Mouse (Mus musculus) layer of hippocampus, adult 9-10 months (tissue): Measurements from ENCODE around the gene Stard3.

ENCODE experiments used
- DNase-seq: peaks from one replicate; pipeline ENCODE4 v3.0.0; 2022; ENCODE audit warnings: low spot score

The Stard3 gene

DNA sequence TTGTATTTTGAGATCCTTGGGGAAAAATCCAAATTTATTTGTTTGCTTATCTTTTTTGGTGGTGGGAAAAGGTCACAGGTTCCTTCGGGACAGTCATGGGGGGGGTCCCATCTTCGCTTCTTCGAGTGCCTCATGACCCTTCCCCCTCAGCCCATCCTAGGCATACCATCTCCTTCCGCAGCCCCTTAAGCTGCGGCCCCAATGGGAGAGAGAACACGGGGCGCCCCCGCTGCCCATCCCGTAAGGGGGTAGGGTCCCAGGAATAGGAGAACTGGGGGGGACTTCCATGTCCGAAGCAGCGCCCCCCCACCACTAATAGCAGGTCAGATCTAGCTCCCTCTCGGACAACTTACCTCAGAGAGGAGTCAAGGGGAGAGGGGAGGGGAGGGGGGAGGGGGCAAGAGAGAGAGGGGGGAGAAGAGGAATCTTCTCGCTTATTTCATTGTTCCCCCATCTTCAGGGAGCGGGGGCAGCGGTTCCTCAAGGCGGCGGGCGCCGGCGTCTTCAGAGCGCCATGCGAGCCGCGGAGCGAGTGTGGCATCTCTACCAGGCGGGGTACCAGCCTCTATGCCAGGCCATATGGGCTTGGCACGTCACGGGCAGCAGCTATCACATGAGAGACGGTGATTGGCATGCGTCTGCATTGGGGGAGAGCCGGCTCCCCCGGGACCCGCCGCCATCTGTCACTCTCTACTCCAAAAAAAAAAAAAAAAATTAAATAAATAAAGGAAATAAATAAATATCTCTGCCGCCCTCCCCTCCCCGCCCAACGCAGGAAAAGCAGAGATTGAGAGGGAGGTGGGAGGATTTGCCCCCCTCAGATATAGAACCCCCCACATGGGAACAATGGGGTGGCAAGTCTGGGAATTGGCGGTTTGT is 28.8 kb upstream of the Stard3 start, which contains the start of gene Neurod2:
Gene Neurod2 (minus strand): TSS at position 568 of the 879 bp plus-strand sequence.
- DNase-seq = no peak

DNA sequence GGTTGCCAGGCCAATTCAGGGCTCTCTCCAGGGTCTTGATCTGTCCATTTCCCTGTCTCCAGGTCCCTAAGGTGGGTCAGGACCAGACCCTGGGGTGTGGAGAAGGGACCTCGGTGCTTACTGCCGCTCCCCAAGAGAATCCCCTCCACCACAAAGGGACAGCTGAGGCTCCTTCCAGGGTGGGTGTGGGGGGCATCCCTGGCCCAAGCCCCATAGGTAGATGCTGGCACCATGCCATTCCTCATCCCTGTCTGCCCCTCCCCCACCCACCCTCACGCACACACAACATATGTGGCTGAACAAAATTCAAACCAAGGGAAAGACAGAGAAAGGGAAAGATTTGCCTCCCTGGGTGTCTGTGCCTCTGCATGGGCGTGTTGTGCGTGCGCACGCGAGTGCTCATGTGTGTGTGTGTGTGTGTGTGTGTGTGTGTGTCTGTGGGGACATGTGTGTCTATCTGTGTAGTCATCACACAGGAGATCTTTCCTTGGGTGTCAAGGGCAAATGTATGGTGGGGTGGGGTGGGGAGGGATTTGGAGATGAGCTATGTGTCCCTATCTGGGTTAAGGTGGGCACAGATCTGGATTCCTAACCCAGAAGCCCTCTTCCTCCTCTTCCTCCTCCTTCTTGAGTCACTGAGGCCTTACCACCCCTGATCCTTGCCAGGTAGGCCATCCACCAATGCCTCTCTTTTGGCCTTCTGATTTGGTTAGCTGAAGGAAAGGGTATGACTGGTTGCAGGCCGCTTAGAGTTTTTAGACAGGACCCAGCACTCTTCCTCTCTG is 28.0 kb upstream of the Stard3 start:
- DNase-seq = no peak

DNA sequence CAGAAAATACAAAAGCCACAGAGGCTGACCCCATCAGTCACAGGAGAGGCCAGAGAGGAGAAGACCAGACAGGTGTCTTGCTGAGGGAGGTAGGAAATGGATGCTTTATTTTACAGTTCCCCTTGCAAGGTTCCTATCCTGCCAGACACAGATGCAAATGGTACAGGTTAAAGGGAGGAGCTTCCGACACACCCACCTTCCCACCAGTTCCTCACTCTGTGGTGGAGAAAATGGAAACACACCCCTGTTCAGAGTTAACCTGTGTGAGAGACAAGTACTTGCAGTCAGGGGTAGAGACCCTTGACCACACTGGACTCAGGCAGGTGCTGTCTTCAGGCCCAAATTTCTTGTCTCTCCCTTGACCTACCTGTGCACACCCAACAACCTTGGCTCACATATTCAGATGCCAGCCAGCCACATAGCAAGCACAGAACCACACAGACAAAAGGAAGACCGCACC is 27.4 kb upstream of the Stard3 start:
- no peak for DNase-seq

DNA sequence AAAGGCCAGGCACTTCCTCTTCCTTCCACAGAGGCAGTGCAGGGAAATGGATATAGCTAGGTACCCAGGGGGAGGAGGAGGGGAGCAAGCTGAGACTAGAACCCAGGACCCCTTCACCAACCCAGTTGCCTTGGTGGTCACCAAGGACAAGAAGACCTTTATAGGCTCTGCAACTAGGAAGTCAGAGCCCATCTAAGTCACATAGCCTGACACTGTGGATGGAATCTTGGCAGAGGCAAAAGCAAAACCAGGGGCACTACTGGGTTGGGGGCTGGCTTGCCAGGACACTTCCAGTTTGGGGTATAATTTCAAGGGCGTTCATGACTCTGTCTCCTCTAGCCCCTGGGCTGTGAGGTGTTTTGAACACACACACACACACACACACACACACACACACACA is 26.8 kb upstream of the Stard3 start:
- no peak for DNase-seq

DNA sequence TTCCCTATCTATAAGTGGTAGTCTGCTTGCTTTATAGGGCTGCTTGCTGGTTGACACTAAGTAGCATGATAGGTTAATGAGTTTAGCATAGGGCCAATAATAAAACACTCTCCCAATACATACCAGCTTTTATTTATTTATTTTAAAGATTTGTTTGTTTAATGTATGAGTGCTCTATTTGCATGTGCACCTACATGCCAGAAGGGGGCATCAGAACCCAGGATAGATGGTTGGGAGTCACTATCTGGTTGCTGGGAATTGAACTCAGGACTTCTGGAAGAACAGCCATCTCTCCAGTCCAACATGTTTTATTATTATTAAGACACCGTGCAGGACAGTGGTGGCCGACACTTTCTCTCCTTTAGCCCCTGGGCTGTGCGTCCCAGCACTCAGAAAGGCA is 26.0 kb upstream of the Stard3 start:
- no peak for DNase-seq

DNA sequence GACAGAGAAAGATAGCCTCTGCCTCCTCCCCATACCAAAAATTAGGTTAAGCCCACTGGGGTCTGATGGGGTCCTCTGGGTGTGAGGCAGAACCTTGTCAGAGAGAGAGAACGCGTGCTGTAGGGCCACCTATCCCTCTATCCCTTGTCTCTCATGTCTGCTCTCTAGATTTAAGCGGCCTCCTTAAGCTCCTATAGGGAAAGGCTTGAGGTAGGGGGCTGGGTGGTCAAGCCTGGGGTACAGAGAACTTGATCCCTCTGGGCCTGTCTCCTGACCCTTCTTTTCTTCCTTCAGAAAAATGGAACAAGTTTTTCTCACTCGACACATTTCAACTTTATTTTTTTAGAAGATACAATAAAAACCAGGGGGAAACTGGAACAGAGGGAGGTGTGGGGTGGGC is 25.3 kb upstream of the Stard3 start:
- no peak for DNase-seq

DNA sequence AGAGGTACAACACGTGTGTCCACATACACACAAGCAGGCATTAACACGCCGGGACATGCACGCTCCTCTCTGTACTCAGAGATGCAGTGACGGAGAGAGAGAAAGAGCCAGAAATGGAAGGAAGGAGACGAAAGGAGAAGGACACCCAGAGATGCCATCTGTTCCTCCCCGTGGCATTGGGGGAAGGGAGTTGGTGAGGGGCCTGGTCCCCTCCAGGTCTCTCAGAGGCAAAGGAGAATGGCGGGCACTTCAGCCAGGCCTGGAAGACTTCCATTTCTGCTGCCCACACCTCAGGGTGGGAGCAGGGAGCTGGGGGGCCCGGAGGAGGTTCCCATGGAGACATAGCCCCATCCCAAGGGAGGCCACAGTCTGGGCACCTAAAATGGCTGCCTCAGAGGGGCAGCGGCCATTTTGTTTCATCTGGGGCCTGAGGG is 24.9 kb upstream of the Stard3 start:
- no peak for DNase-seq

DNA sequence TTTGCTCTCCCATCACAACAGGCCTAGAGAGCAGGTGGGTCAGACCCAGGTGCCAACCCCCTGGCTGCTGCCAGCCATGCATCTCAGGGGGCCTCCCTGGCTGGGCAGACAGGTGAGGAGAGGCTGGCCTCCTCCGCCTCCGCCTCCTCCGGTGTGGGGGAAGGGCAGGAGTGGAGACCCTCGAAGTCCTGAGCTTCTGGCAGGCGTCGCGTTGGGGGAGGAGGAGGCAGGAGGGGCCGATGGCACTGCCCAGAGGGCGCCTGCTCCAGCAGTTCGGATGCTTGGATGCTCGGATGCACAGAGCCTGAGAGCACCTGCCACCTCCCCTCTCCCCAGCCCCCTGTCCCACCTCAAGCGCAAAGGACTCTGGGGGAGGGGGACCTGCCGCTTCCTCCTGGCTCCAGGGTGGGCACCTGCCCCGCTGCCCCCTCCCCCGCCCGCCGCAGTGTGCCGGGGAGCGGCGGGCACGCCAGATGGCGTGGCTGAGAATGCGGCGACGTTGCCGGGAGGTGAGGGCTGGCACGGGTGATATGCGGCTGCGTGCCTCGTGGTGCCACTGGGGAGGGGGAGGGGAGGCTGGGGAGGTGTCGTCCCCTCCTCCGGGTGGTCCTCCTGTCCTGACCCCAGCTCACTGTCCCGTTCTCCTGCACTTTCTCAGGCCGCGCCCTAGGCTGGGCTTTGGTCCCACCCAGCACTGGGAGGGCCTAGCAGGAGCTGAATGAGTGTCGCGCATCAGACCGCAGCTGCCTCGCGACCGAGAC is 24.0 kb upstream of the Stard3 start:
- DNase-seq = no peak

DNA sequence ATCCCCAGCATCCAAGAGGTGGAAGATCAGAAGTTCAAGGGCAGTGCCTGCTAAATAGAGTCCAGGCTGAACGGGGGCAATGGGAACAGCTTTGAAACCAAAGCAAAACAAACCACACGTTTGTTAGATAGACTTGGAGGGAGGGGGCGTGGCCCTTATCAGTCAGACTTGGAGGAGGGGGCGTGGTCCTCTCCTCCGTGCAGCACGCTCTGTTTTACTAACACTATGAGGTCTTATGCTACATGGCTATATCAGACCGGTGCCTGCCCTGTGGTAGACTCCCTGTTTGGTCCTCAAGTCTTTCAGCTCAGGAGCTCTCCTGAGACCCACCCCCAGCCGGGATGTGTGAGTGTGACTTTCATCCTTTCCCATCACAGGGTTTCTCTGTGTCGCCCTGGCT is 22.9 kb upstream of the Stard3 start:
- no peak for DNase-seq

DNA sequence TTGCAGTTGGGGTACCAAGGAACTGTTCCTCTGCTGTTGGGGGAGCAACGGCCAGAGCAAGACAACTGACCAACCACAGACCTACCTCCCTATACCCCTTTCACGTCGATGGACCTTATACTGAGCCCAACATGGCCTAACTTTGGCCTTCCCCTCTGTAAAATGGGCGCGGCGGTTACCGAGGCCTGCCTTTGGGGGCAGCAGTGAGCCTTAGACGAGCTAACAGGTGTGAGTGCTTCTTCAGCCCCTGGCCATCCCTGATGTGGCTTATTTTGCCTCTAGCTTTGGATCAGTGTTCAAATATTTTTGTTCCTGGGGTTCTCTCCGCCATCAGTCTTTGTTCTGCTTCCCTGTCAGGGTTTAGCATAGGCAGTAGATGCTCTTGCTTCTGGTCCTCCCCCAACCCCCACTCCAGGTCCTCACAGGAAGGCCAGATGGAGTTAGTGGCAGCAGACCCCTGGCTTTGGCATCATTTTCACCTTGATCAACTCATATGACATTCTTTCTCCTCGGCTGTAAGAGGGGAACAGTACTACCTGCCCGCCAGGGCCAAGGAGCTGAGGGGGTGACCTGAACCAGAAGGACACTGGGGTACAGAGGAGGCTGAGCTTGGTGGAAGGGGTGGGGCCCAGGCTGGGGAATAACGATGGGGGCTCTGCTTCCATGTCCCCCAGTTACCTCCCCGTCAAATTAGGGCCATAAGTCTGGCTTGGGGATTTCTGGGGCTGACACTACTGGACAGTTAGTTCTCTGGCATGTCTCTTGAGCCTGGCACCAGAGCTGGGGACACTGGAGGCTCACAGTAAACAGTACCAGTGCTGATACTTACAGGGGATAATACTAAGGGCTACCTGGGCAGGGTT is 21.7 kb upstream of the Stard3 start:
- DNase-seq = no peak

DNA sequence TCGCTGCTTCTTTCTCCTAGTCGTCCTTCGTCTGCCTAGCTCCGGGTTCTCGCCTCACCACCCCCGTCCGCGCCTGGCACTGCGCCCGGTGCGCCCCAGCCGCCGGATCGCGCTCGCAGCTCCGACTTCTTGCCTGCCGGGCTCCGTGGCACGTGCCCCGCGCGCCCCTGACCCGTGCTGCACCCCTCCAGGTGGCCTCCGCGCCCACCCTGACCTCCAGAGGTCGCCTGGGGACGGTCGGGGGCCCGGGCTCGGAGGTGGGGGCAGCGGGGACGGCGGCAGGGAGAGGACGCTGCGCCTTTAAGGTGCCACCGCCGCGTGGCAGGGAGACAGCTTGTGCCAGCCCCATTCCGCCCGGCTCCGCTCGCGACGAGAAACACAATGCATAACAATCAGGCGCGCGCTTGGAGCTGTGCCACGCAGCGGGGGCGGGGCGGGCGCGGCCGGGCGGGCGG is 19.6 kb upstream of the Stard3 start:
- no peak for DNase-seq

DNA sequence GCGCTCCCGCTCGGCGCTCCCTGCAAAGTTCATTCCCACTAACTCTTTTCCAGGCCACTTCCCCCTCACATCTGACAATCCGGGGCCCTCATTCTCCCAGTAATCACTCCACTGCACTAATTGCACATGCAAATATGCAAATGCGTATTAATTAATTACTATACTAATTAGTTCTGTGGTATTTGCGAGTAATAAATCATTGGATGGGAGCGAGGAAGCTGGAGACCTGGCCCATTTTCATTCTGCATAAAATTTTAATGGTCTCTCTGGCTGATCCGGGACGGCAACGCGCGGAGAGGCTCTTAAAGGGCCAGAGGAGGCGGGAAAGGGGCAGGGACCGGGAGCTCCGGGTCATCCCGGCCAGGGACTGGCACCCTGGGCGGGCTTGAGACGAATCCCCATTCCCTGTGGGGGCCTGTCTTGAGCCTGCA is 19.1 kb upstream of the Stard3 start:
- DNase-seq = no peak

DNA sequence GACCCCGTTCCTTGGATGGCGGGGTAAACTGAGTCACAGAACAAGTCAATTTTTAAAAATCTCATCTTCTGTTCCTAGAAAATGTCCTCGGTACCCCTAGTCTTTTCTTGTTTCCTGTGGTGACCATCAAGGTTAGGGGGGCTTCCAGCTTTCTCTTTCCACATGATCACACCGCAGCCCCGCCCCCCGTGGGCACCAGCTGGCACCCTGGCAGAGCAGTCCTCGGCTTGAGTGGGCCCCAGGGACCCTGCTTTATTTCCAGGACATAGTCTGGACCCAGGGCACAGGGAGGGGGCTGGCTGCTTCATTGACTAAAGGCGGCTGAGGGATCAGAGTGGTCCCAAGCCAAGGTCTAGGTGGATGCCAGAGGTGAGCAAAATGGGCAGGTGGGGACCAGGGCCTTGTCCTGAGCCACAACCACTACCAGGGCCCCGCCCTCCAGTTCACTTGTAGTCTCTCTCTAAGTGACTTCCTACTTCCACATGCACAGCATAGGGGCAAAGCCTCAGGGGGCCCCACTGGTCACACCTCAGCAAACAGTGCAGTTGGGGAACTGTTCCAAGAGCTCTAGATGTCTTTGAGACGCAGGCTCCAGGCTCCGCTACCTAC is 18.4 kb upstream of the Stard3 start:
- DNase-seq = no peak

DNA sequence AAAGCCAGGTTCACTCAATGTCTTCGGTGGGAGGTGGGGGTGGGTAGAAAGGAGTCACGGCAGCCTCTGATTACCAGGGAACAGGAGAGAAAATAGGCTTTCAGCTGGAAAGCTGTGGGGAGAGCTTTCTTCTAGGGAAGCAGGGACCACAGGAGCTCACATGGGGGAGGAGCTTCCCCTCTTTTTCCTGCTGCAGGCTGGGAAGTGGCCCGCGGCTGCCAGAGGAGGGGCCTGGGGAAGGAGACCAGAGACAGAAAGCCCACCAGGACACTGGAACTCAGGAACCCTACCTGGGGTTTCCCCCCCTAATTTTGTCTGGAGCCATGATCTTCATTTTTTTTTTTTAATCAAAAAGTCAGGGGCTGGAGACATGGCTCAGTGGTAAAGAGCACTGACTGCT is 17.6 kb upstream of the Stard3 start:
- DNase-seq = no peak

DNA sequence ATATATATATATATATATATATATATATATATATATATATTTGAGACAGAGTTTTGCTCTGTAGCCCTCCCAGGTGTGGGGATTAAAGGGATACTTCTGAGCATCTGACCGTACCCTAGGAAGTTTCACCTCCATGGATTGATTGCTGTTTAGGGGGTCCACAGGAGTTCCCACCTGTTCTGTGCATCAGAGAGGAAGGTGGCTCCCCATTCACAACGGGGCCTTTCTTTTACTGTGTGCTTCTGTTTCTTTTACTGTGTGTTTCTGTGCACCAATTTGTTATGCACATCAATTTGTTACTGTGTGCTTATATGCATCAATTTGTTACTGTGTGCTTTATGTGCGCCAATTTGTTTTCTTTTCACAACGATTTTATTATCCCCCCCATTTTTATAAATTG is 17.0 kb upstream of the Stard3 start:
- no peak for DNase-seq

DNA sequence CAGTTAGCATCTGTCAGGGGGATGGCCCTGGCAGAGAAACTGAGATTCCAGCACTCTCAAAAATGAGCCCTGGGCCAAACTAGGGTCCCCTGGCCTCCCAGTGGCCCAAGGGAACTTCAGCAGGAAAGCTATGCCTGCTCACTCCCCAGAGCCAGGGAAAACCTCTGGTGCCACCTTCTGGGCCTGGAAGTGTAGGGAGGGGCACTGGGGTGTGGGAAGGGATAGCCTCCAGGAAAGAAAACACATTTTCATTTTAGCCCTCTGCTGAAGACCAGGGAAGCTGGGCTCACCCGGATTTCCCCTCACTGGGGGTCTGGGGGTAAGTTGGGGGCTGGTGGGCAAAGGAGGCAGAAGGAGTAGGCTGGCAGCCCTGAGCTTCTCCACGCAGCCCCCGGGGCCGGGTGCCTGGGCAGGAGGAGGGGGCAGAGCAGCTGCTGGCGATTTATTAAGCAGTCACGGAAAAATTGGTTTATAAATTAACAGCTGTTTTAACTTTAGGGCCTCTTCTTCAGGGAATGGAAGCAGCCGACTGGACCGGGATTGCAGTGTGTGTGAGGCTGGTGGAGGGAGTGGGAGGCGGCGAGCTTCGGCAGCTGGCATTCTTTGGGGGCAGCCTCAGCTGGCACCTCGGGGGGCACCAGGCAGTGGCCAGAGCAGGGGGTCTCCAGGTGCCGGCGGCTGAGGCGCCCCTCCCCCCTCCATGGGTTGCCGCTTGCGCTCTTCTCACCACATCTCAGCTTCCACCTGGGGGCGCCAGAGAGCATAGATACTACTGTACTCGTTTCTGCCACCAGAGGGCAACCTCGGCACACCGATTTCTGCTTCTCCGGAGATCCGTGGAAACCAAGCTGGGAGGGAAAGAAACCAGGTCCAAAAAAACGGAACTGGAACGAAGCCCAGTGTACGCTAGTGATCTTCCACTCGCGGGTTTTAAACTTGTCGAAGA is 15.9 kb upstream of the Stard3 start:
- DNase-seq = peak; percentile 99

DNA sequence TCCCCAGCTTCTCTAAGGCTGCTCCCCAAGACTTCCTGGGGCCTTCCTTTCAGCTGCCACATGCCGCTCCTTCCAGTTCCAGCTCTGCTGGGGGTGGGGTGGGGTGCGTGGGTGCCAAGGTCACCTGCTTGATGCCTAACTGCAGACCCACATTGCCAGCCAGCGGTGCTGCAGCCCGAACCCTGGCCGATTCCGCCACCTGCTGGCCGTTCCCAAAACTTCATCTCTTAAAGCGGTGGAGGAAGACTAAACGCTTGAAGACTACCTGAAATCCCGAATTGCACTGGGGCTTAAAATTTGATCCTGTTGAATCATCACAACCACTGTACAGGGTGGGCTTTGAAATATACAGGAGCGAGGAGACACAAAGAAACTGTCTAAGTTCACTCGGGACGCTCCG is 12.9 kb upstream of the Stard3 start:
- DNase-seq = peak; percentile 76

DNA sequence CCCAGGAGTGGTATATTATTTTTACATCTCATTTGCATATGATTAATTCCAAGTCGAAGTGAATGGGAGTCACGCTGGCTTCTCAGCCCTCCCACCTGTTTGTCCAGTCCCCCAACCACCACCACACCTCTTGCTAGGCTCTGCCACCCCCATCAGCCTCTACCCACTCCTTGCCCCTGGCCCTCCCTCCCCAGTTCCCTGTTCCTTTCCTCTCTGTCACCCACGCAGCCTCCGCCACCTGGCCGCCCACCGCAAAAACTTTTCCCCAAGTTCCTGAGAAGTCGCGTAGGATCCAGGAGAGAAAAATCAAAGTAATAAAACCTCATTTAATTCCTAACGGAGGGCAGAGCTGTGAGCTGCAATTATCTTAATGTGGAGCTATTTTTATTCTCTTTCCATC is 12.0 kb upstream of the Stard3 start:
- no peak for DNase-seq

DNA sequence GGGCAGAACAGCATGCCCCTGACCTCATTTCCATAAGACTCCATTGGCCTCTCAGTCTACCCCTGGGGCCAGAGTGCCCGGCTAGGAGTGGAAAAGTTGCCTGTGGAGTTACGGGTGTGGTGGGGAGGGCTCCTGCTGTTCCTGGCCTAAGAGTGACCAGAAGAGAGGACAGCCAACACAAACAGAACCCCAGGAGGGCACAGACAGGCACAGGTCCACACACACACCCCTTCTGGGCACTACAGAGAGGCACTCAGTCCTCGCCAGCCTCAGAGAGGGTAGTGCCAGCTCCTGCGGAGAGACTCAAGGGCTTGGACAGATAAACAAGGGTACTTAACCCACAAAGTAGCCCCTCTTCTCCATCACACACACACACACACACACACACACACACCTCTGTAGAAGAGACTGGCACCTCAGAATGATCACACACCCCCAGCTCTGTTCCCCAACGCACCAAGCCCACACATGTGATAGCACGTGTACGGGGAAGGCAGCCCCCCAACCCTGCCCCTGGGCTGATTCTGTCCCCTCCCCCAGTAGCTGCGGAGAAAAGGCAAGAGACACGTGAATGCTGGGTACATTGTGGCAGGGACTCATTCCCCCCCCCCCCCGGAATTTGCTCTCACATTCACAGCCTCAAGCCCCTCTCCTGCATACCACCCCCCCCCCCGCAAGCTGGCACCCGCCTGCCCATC is 10.6 kb upstream of the Stard3 start:
- no peak for DNase-seq
